Mouse (Mus musculus): ENCODE measurements around the gene Mgmt. TPM values are rescaled to one million over a fixed set of nuclear protein-coding genes. Genes with fewer than 3 reads are reported as not detected.

Gene Mgmt
- total and polyA plus RNA-seq, 2 experiments from 2014 or later, result 1.4 to 1.6 TPM

DNA sequence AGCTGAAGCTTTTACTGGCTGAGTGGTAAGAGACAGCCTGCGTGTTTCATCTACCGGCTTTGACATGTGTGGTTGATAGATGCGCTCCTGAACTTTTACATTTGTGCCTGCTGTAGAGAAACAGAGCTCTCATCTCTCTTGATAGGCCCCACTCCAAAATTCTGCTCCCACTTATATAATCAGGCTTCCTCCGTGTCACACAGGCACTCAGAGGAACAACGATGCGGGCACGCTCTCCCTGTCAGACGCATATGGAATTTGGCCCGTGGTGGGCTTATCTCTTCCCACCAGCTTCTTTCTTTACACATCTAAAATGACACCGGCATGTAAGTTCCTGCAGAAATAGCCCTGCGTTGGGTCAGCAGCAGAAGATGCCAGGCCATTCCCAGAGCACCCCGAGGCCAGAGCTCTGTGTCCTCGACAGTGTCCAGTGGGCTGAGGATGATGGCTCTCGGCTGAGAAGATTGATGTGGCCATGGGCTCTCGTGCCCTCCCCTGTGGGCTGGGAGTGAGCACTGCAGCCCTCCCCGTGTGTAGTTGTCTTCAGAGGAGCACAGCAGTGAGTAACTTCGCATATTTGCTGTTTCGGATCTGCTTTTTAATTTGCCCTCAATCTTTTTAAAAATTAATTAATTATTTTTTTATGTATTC, 30.3 kb downstream of the Mgmt start:
- Histone ChIP-seq H3K4me2 (ENCODE audit: low read depth, low read length) (no peak overlapping the region), H3K9ac (replicated peaks; ENCODE audit: low read length) (no peak overlapping the region), H3K36me3 (ENCODE audit: insufficient read depth, low read length) (no peaks in the 10 kb centered on the region), H3K27ac (no peak overlapping the region), H3K9me3 (ENCODE audit: low read length) (no peaks in the 10 kb centered on the region), H3K4me1 (ENCODE audit: insufficient read depth, low read length) (no peaks in the 10 kb centered on the region), H3K27me3 (ENCODE audit: insufficient read depth, low read length) (no peaks in the 10 kb centered on the region), H3K4me3 (ENCODE audit: low read length) (no peak overlapping the region)
- ATAC-seq (no peak), DNase-seq (ENCODE audit: low spot score) (no peak)
- no peak for TF ChIP-seq CTCF (IDR thresholded peaks at IDR 0.05; ENCODE audit: low read depth)
- 73% methylated on average over 18 of the region's 18 CpGs for WGBS

DNA sequence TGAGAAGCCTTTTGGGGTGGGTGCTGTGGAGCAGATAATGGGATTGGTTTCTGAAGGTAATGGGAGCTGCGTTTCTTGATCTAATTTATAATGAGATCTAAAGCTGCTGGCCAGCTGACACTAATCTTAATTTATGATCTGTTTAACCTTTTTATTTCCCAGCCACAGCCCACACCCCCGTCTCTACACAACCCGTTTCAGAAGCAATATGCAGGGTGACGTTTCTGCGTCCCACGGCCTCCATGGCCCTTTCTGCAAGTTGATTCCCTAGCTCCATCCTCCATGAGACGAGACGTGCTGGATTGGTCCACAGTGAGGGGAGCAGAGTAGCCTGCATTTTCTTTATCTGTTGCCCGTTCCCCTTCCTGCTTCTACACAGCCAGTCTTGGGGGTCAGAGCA, 31.8 kb downstream of the Mgmt start:
- WGBS, result 63% methylated on average over 9 of the region's 9 CpGs
- Histone ChIP-seq H3K9me3 (ENCODE audit: low read length) (no peaks in the 10 kb centered on the region), H3K27ac (no peak overlapping the region), H3K27me3 (ENCODE audit: insufficient read depth, low read length) (no peaks in the 10 kb centered on the region), H3K4me1 (ENCODE audit: insufficient read depth, low read length) (no peaks in the 10 kb centered on the region), H3K4me2 (ENCODE audit: low read depth, low read length) (no peak overlapping the region), H3K36me3 (ENCODE audit: insufficient read depth, low read length) (no peaks in the 10 kb centered on the region), H3K9ac (replicated peaks; ENCODE audit: low read length) (no peak overlapping the region), H3K4me3 (ENCODE audit: low read length) (no peak overlapping the region)
- ATAC-seq, result no peak
- TF ChIP-seq CTCF (IDR thresholded peaks at IDR 0.05; ENCODE audit: low read depth), result no peak
- DNase-seq (ENCODE audit: low spot score), result no peak

- no peak overlapping the region for H3K27ac ChIP-seq
- H3K4me2 ChIP-seq (ENCODE audit: low read depth, low read length), result no peak overlapping the region
- TF ChIP-seq CTCF (IDR thresholded peaks at IDR 0.05; ENCODE audit: low read depth), result no peak
- no peaks in the 10 kb centered on the region for H3K9me3 ChIP-seq (ENCODE audit: low read length)
- DNase-seq (ENCODE audit: low spot score) (no peak), ATAC-seq (no peak)
- H3K27me3 ChIP-seq (ENCODE audit: insufficient read depth, low read length), result no peaks in the 10 kb centered on the region
- H3K4me1 ChIP-seq (ENCODE audit: insufficient read depth, low read length), result no peaks in the 10 kb centered on the region
- no peaks in the 10 kb centered on the region for H3K36me3 ChIP-seq (ENCODE audit: insufficient read depth, low read length)
- no peak overlapping the region for H3K4me3 ChIP-seq (ENCODE audit: low read length)
- no peak overlapping the region for H3K9ac ChIP-seq (replicated peaks; ENCODE audit: low read length)
- WGBS, result 85% methylated on average over 3 of the region's 3 CpGs
These were observed 36.0 kb downstream of the Mgmt start for GRCm38 (mm10) chr7:136930451-136930850.

DNA sequence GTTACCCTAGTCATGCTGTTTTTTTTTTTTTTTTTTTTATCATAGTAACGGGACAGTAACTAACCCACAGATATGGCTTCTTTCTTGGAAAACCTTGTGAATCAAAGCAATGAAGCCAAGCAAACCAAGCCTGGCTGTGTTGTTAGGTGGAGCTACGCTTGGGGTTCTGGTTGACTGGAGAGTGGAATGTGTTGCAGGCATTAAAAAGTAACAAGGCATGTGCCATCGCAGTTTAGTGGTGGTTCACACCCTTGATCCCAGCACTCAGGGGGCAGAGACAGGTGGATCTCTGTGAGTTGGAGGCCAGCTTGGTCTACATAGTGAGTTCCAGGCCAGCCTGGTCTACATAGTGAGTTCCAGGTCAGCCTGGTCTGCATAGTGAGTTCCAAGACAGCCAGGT, 39.0 kb downstream of the Mgmt start:
- WGBS, result 90% methylated on average over 3 of the region's 3 CpGs
- Histone ChIP-seq H3K4me1 (ENCODE audit: insufficient read depth, low read length) (no peaks in the 10 kb centered on the region), H3K9me3 (ENCODE audit: low read length) (no peaks in the 10 kb centered on the region), H3K4me3 (ENCODE audit: low read length) (no peak overlapping the region), H3K36me3 (ENCODE audit: insufficient read depth, low read length) (no peaks in the 10 kb centered on the region), H3K27ac (no peak overlapping the region), H3K4me2 (ENCODE audit: low read depth, low read length) (no peak overlapping the region), H3K27me3 (ENCODE audit: insufficient read depth, low read length) (no peaks in the 10 kb centered on the region), H3K9ac (replicated peaks; ENCODE audit: low read length) (no peak overlapping the region)
- TF ChIP-seq CTCF (IDR thresholded peaks at IDR 0.05; ENCODE audit: low read depth), result no peak
- ATAC-seq (no peak), DNase-seq (ENCODE audit: low spot score) (no peak)

- ATAC-seq (no peak), DNase-seq (ENCODE audit: low spot score) (no peak)
- Histone ChIP-seq H3K36me3 (ENCODE audit: insufficient read depth, low read length) (no peaks in the 10 kb centered on the region), H3K9me3 (ENCODE audit: low read length) (no peaks in the 10 kb centered on the region), H3K27me3 (ENCODE audit: insufficient read depth, low read length) (no peaks in the 10 kb centered on the region), H3K9ac (replicated peaks; ENCODE audit: low read length) (no peak overlapping the region), H3K27ac (no peak overlapping the region), H3K4me2 (ENCODE audit: low read depth, low read length) (no peak overlapping the region), H3K4me3 (ENCODE audit: low read length) (no peak overlapping the region), H3K4me1 (ENCODE audit: insufficient read depth, low read length) (no peaks in the 10 kb centered on the region)
- 79% methylated on average over 5 of the region's 5 CpGs for WGBS
- TF ChIP-seq CTCF (IDR thresholded peaks at IDR 0.05; ENCODE audit: low read depth), result no peak
These were observed 39.9 kb downstream of the Mgmt start for GRCm38 (mm10) chr7:136934336-136934735.

DNA sequence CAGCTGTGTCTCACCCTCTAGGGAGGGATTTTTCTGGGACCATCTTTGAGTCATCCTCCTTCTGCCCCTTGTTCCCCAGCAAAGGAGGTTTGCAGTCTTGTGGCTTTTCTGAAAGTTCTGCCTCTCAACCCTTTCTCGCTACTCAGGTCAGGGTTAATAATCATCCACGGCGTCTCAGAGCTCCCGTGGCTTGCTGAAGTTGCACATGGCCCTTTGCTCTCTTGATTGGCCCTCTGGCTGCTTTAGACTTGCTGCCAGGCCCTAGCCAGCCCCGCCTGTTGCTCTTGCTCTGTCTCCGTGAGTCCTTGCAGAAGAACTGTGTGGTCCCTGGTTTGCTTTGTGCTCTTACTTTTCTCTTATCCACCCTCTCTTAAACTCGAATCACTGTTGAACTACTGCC, 40.4 kb downstream of the Mgmt start:
- 77% methylated on average over 7 of the region's 7 CpGs for WGBS
- no peak overlapping the region for H3K4me3 ChIP-seq (ENCODE audit: low read length)

DNA sequence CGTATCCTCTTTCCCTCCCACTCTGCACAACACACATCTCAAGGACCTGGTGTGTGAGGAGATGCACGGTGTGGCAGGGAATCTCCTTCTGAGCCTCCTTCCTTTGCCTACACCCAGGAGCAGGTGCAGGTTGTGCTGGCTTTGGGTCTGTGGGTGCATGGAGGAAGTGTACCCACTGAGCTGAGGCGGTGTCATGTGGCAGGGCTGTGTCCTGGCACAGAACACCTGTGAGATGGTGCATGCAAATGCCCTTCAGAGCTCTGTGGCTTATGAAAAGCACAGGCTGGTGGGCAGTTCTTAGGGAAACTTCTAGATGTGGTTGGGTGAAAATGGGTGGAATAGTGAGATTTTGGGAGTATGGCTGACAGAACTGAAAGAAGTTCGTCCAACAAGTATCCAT, 44.0 kb downstream of the Mgmt start:
- no peak for ATAC-seq
- WGBS, result 86% methylated on average over 4 of the region's 4 CpGs
- TF ChIP-seq CTCF (IDR thresholded peaks at IDR 0.05; ENCODE audit: low read depth), result no peak

More for the DNA sequence above, 40.4 kb downstream of the Mgmt start:
- Histone ChIP-seq H3K4me1 (ENCODE audit: insufficient read depth, low read length) (no peaks in the 10 kb centered on the region), H3K9ac (replicated peaks; ENCODE audit: low read length) (no peak overlapping the region), H3K27me3 (ENCODE audit: insufficient read depth, low read length) (no peaks in the 10 kb centered on the region), H3K4me2 (ENCODE audit: low read depth, low read length) (no peak overlapping the region), H3K36me3 (ENCODE audit: insufficient read depth, low read length) (no peaks in the 10 kb centered on the region), H3K9me3 (ENCODE audit: low read length) (no peaks in the 10 kb centered on the region), H3K27ac (no peak overlapping the region)
- ATAC-seq (no peak), DNase-seq (ENCODE audit: low spot score) (no peak)
- TF ChIP-seq CTCF (IDR thresholded peaks at IDR 0.05; ENCODE audit: low read depth), result no peak

More for the DNA sequence above, 44.0 kb downstream of the Mgmt start:
- no peaks in the 10 kb centered on the region for H3K9me3 ChIP-seq (ENCODE audit: low read length)
- H3K9ac ChIP-seq (replicated peaks; ENCODE audit: low read length), result no peak overlapping the region
- no peaks in the 10 kb centered on the region for H3K27me3 ChIP-seq (ENCODE audit: insufficient read depth, low read length)
- no peak overlapping the region for H3K4me3 ChIP-seq (ENCODE audit: low read length)
- no peaks in the 10 kb centered on the region for H3K36me3 ChIP-seq (ENCODE audit: insufficient read depth, low read length)
- DNase-seq (ENCODE audit: low spot score), result no peak
- H3K27ac ChIP-seq, result no peak overlapping the region
- H3K4me2 ChIP-seq (ENCODE audit: low read depth, low read length), result no peak overlapping the region
- H3K4me1 ChIP-seq (ENCODE audit: insufficient read depth, low read length), result no peaks in the 10 kb centered on the region

All from hindbrain, postnatal 0 days (tissue).